Mouse (Mus musculus) myocyte (in vitro differentiated cells): Measurements from ENCODE around the gene Tmub1. TPM values are rescaled to one million over a fixed set of nuclear protein-coding genes. Genes with fewer than 3 reads are reported as not detected.
"Not testable (repeated sequence)": the region's sequence is repeated elsewhere in the genome, so short reads cannot be mapped to it uniquely, and the experiment has no call there.

Source experiments
- H3K27me3 ChIP-seq: one replicate; pipeline ENCODE4 v1.6.1; 2011; ENCODE audit not compliant: control insufficient read depth, insufficient read depth, insufficient read length
- H3K36me3 ChIP-seq: one replicate; pipeline ENCODE4 v1.6.1; 2011; ENCODE audit not compliant: control insufficient read depth, insufficient read depth
- H3K4me2 ChIP-seq: one replicate; pipeline ENCODE4 v1.6.1; 2011; ENCODE audit warnings: low read depth, control low read depth
- H3K4me3 ChIP-seq: one replicate; pipeline ENCODE4 v1.5.1; 2011; ENCODE audit warnings: mild to moderate bottlenecking, control low read depth, moderate library complexity
- H3K79me2 ChIP-seq: one replicate; pipeline ENCODE4 v1.6.1; 2011; ENCODE audit not compliant: control insufficient read depth, insufficient read depth
- H3ac ChIP-seq: one replicate; pipeline ENCODE4 v1.6.1; 2011; ENCODE audit not compliant: control insufficient read depth, insufficient read length
- E2F4 ChIP-seq: IDR thresholded peaks from one replicate; pipeline ENCODE4 v1.6.1; 2011; ENCODE audit warnings: mild to moderate bottlenecking, control low read depth, moderate library complexity; ENCODE audit not compliant: insufficient read depth
- MAX ChIP-seq: IDR thresholded peaks from one replicate; pipeline ENCODE4 v1.6.1; 2011; ENCODE audit warnings: low read depth, mild to moderate bottlenecking, control low read depth
- MYOD1 ChIP-seq, 3 experiments: IDR thresholded peaks; one replicate each; pipeline ENCODE4 v1.6.1; 2011; ENCODE audit warnings: control low read depth in 2 of 3, low read depth in 2 of 3, mild to moderate bottlenecking in 2 of 3, moderate library complexity in 1 of 3; ENCODE audit not compliant: insufficient read length in 2 of 3, control insufficient read depth in 1 of 3
- MYOG ChIP-seq, 3 experiments: IDR thresholded peaks; one replicate each; pipeline ENCODE4 v1.6.1; 2011; ENCODE audit warnings: control low read depth in 2 of 3, low read depth in 2 of 3, mild to moderate bottlenecking in 2 of 3; ENCODE audit not compliant: insufficient read length in 2 of 3, control insufficient read depth in 1 of 3, insufficient read depth in 1 of 3
- POLR2AphosphoS2 ChIP-seq: IDR thresholded peaks from one replicate; pipeline ENCODE4 v1.6.1; 2011; ENCODE audit warnings: low read depth, control low read depth; ENCODE audit not compliant: insufficient read length
- polyA plus RNA-seq: library from polyadenylated mRNA; unstranded; fragments of >200 nt; fragmentation: generic; extraction: Trizol; gene quantifications from one replicate; pipeline ENCODE4 v1.2.1, GENCODE M21; 2012; ENCODE audit warnings: missing spikeins

Gene Tmub1
- polyA plus RNA-seq, 1 experiment, result 14.2 TPM

DNA sequence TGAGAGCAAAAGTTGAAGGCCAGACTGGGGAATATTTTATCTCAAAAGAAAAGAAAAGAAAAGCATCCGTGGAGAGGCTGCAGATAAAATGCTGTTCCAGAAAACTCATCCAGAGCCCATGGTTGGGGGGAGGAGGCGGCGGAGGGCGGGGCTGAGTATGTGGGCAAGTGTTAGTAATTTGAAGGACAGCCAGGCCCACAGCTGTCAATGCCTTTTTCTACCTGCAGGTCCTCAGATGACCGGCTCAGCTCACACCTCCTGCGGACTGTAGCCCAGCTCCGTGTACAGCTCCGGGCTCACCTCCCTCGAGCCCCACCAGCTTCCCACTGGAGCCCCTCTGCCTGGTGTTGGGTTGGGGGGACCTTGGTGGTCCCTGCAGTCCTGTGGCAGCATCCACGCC lies 48.0 kb downstream of the Tmub1 start:
- TF ChIP-seq POLR2AphosphoS2 (no peak), MAX (no peak), E2F4 (no peak), MYOD1 (IDR thresholded peaks at IDR 0.05; ENCODE audit: control insufficient read depth in 1 of 3, insufficient read length in 2 of 3, low read depth in 2 of 3) (peak in 1 of 3 experiments; percentile 72), MYOG (IDR thresholded peaks at IDR 0.05; ENCODE audit: control insufficient read depth in 1 of 3, insufficient read depth in 1 of 3, insufficient read length in 2 of 3, low read depth in 2 of 3) (peak in 1 of 3 experiments; percentile 20)
- no peak overlapping the region for H3ac ChIP-seq
- no peak overlapping the region for H3K4me3 ChIP-seq
- no peaks in the 10 kb centered on the region for H3K36me3 ChIP-seq
- H3K27me3 ChIP-seq, result no peaks in the 10 kb centered on the region
- H3K79me2 ChIP-seq, result no peaks in the 10 kb centered on the region
- H3K4me2 ChIP-seq, result no peak overlapping the region

DNA sequence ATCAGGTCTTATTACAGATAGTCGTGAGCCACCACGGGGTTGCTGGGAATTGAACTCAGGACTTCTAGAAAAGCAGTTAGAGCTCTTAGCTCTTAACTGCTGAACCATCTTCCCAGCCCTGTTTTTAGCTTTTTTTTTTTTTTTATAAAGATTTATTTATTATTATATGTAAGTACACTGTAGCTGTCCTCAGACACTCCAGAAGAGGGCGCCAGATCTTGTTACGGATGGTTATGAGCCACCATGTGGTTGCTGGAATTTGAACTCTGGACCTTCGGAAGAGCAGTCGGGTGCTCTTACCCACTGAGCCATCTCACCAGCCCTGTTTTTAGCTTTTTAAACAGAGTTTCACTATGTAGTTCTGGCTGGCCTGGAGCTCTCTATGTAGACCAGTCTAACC lies 51.4 kb downstream of the Tmub1 start:
- not testable (repeated sequence) for H3K4me2 ChIP-seq, H3K79me2 ChIP-seq, H3K36me3 ChIP-seq, H3K27me3 ChIP-seq, H3K4me3 ChIP-seq, H3ac ChIP-seq

Other genes starting within 250 kb of the Tmub1 start
- 10.3 TPM for gene Kcnh2, start 96.2 kb downstream of the Tmub1 start, polyA plus RNA-seq
- 0.92 TPM for gene Nos3, start 83.0 kb downstream of the Tmub1 start, polyA plus RNA-seq
- 4.0 TPM for gene Atg9b, start 55.7 kb downstream of the Tmub1 start, polyA plus RNA-seq
- gene Abcb8, start 54.2 kb downstream of the Tmub1 start, polyA plus RNA-seq, result 37.7 TPM
- 0.24 TPM for gene Asic3, start 34.5 kb downstream of the Tmub1 start, polyA plus RNA-seq
- 30.0 TPM for gene Cdk5, start 24.3 kb downstream of the Tmub1 start, polyA plus RNA-seq
- gene Slc4a2, start 24.0 kb downstream of the Tmub1 start, polyA plus RNA-seq, result 96.4 TPM
- gene Fastk, start 2.6 kb downstream of the Tmub1 start, polyA plus RNA-seq, result 124 TPM
- 119 TPM for gene Agap3, start 4.3 kb upstream of the Tmub1 start, polyA plus RNA-seq
- 2.5 TPM for gene Gbx1, start 79.3 kb upstream of the Tmub1 start, polyA plus RNA-seq
- 0.77 TPM for gene Asb10, start 93.1 kb upstream of the Tmub1 start, polyA plus RNA-seq
- gene 4931409K22Rik, start 109.0 kb upstream of the Tmub1 start, polyA plus RNA-seq, result not detected
- gene Abcf2, start 129.6 kb upstream of the Tmub1 start, polyA plus RNA-seq, result 137 TPM
- gene Chpf2, start 138.9 kb upstream of the Tmub1 start, polyA plus RNA-seq, result 39.5 TPM
- 128 TPM for gene Smarcd3, start 176.6 kb upstream of the Tmub1 start, polyA plus RNA-seq
- 28.5 TPM for gene Nub1, start 237.7 kb upstream of the Tmub1 start, polyA plus RNA-seq